Mouse (Mus musculus): ENCODE data around the gene Med29.
"Not testable (repeated sequence)": the region's sequence is repeated elsewhere in the genome, so short reads cannot be mapped to it uniquely, and the experiment has no call there.

Med29 gene

DNA sequence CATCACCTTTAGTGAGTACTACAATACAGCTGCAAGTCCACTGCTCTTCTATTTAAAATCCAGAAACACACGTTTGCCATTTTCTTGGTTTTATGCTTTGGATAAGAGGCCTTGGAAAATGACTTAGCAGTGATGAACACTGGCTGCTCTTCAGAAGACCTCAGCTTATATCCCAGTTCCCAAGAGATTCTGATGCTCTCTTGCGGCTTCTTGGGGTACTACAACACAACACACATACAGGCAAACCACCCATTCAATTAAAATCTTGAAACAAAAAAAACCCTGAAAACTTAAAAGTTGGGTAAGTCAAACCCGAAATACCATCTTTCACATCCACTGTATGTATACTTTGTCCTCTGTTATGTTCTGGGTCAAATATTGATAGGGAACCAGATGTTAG is 5.5 kb upstream of the Med29 start:
- peak; percentile 19 for DNase-seq (ENCODE audit: low read depth)

DNA sequence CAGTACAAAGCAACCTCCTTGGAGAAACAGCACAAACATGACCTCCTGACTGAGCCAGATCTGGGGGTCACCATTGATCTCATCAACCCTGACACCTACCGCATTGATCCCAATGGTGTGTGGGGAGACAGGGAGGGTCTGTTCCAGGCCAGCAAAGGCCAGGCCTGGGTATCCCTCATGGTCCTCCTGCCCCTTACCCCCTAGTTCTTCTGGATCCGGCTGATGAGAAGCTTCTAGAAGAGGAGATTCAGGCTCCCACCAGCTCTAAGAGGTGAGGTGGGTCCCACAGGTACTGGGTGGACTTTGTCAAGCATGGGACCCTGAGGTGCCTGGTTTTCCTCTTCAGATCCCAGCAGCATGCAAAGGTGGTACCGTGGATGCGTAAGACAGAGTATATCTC is 2.9 kb upstream of the Med29 start:
- no peak for DNase-seq (ENCODE audit: low read depth)

DNA sequence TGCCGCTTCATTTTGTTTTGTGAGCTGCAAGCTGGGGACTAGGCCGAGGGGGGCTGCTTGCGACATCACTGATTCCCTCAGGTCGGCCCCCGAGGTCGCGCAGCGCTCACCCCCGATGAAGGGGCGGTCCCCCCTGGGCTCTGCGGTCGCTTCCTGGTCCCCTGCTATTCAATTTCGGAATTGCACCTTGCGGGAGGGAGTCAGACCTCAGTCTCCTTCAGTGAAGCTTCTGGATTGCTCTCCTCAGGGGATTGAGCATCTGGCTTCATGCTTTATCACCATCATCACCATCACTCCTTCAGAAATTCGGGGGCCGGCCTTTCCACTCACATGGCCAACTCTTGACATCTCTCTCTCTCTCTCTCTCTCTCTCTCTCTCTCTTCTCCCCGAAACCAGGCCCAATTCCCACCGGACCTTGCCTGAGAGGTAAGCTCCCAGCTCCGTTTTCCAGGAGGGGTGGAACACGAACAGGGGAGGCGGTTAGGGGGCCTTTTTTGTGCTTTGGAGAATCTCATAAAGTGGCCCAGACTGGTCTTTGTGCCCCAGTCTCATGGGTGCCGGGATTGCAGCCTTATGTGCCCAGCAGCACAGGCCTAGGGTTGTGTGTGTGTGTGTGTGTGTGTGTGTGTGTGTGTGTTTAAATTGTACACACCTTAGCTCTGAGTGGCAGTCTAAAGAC is 904 bp upstream of the Med29 start:
- no peak for DNase-seq (ENCODE audit: low read depth)

- no peak for DNase-seq (ENCODE audit: low read depth)
These were observed 2.2 kb downstream of the Med29 start for GRCm38 (mm10) chr7:28390331-28390730.

GRCm38 (mm10) chr7:28387384-28387783 is 5.1 kb downstream of the Med29 start:
- not testable (repeated sequence) for DNase-seq (ENCODE audit: low read depth)

DNA sequence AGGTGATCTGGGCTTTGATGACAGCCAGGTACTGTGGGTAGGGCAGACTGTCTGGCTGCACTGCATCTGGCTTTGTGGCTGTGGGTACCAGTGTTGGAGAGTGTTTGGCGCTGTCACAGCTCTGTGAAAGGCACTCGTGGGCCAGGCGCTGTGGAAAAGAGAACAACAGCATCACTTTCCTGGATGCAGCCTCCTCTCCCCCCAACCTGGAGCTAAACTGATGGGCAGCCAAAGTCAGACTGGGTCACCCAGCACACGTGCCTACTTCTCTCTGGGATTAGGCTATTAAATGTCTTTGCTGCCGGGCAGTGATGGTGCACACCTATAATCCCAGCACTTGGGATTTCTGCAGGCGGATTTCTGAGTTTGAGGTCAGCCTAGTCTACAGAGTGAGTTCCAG is 5.6 kb downstream of the Med29 start:
- DNase-seq (ENCODE audit: low read depth), result not testable (repeated sequence)

DNA sequence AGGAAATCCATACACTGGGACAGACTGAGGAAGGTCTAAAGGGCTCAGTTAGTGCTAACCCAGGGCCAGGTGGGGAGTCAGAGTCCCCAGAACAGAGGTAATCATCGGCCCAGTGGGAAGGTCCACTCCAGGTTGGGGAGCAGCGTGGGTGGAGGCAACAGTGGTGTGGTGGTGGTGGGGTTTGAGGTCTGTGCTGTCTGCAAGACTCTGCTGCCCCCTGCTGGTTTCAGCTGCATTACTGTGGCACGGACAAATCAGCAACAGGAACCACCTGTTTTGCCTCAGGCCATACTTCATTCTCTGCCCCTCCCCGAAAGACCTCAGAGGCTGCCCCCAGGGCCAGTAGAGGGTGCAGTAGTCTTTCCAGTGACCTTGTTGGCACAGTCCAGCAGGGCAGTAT is 6.0 kb downstream of the Med29 start:
- DNase-seq (ENCODE audit: low read depth), result peak; percentile 94

DNA sequence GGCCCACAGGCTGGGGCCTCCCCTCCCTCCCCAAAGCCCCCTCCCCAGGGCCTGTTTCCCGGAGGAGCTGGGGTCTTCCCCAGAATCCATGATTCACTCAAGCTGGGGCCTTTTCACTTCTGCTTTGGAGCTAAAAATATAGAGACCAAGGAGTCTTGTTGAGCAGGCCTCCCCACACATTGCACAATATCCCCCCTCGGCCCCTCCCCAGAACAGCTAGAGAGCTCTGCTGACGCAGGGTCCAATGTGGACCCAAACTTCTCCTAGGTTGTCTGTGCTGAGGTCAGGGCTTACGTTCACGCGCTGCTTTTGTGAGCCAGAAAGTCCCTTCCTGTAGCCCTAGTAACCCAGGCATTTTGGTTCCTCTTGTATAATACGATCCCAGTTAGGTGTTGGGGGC is 6.5 kb downstream of the Med29 start:
- peak; percentile 62 for DNase-seq (ENCODE audit: low read depth)

GRCm38 (mm10) chr7:28385196-28385595 is 7.3 kb downstream of the Med29 start:
- no peak for DNase-seq (ENCODE audit: low read depth)

- DNase-seq (ENCODE audit: low read depth), result no peak
These were observed 8.3 kb downstream of the Med29 start for GRCm38 (mm10) chr7:28384162-28384561.

- no peak for DNase-seq (ENCODE audit: low read depth)
These were observed 8.9 kb downstream of the Med29 start for GRCm38 (mm10) chr7:28383606-28384005.

DNA sequence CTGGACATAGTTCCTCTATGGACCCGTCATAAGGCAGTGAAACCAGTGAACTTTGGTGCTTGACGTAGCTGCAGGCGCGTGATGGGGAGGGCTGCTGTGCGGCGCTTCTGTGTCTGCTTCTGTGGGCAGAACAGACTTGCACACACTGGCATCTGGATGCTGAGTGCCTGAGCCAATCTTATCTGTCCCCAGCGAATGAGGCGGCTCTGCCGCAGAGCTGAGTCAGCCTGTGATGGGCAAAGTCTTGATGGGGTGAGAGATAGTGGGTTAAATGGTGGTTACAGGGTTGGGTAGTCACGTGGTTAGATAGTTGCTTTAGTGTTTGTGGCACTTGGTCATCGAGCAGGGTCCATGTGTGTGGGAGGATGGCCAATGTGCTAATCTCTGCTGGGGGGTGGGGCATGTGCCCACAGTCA is 9.5 kb downstream of the Med29 start:
- peak; percentile 83 for DNase-seq (ENCODE audit: low read depth)

GRCm38 (mm10) chr7:28382347-28382951 is 10.1 kb downstream of the Med29 start:
- peak; percentile 62 for DNase-seq (ENCODE audit: low read depth)

DNA sequence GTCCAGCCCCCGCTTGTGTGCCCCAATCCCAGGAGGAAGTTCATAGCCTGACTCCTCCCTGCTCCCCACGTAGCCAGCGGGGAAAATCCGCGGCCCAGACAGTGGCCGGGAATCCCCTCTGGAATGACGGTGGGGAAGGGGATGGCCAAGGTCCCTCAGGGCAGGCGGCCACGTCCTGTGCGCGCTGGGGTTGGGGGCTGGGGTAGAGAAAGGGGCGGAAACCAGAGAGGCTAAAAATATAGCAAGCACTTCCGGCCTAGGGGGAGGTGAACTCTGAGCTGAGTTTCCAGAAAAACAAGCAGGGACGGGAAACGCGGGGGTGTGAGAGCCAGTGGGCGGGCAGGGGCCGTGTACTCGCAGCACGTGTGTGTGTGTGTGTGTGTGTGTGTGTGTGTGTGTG is 10.6 kb downstream of the Med29 start:
- peak; percentile 86 for DNase-seq (ENCODE audit: low read depth)

- DNase-seq (ENCODE audit: low read depth), result peak; percentile 93
These were observed 11.3 kb downstream of the Med29 start for GRCm38 (mm10) chr7:28381017-28381790.

DNA sequence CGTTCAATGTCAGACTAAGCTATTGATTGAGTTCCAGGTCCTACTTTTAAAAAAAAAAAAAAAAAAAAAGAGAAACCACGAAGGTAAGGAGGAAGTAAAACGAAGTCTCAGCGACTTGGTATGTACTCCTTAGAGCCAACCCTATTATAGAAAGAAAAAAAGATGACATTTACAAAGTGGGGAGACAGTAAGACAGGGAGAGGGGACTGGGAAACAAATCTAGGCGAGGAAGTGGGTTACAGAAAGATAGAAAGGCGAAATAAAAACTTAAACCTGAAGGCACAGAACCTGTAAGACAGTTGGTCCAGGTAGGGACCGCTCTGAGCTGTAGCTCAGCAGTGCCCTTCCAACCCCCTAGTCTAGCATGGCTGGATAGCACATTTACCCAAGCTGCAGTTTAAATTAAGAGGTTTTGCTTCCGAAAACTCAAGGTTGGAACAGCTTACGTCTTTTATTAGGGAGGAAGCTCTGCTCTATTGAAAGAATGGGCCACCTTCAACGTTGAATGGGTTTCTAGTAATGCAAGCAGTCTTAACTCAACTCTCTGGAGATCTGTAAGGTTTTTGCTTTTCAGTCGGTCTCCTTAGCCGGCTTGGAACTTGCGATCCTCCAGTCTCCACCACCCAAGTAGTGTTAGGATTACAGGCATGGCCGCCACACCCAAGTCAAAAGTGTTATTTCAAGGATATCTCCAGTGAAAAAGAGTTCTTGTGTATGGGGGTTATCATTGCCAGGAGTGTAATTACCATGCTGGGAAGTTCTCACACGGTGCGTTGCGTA is 12.1 kb downstream of the Med29 start, which contains the start of gene Zfp36:
Gene Zfp36, minus strand, starts transcription at position 17 of the 780 bp plus-strand sequence.
- no peak for DNase-seq (ENCODE audit: low read depth)

- DNase-seq (ENCODE audit: low read depth), result peak; percentile 94
These were observed 13.5 kb downstream of the Med29 start for GRCm38 (mm10) chr7:28378769-28379651.

DNA sequence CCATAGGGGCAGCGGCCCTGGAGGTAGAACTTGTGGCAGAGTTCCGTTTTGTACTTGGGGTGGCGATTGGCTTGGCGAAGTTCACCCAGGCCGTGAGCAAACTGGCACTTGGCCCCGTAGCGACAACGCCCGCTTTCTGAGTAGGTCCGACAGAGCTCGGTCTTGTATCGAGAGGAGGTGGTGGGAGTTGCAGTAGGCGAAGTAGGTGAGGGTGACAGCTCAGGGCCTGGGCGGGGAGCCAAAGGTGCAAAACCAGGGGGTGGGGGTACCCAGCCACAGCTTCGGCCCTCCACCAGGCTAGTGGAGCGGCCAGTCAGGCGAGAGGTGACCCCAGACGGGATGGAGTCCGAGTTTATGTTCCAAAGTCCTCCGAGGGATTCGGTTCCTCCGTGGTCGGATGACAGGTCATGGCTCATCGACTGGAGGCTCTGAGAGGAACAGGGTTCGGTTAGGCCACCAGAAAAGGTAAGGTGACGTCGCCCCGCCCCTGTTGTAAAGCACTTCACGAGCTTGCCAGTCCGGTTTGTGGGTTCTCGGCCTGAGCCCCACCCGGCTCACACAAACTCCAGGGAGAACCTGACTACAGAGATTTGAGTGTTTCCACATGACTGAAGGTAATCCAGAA is 14.3 kb downstream of the Med29 start:
- DNase-seq (ENCODE audit: low read depth), result no peak

GRCm38 (mm10) chr7:28377190-28378065 is 15.1 kb downstream of the Med29 start:
- DNase-seq (ENCODE audit: low read depth), result no peak
